Comparison of ENCODE assay signal across 7 mouse cellular contexts in the genomic region with DNA sequence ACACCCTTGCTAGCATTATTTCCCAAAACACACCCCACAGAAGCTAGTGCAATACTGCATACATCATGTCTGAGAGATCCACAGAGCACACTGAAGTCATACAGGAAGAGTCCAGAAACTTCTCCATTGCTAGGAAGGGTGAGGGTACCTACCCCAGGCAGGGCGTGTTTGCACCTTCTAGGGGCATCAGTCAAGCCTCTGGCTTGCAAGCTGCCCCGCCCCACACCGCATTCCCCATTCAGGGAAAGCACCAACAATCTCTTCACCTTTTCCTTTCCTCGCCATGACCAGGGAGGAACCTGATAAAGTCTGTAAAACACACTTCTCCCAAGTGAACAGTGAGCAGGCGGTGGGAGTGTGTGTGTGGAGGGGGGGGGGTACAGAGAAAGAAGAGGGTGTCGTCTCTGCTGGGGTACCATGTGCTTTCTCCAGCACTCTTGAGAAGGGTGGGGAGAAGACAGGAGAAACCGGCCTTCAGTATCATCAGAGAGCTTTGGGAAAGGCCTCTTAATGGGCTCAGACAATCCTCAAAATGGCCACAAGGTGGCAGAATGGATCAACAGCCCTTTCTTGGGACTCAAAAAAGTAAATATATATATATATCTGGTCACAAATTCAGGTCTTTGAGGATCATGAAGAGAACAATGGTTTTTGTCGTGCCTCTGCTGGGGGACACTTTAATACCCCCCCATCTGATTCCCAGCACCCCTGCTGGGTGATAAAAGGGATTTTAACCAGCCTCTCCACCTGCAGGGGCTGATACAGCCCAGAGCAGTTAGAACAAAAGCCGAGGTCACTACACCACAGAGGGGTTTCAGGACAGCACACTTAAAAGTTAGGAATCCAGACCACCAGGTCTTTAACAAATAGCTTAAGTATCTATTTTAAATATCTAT.
A peak's percentile ranks its signal among the peaks of the same experiment; 100 is the strongest.
DNase-seq lines count a peak whose midpoint lies in the region; ATAC-seq lines count a peak whose summit lies in the region.

No protein-coding gene starts in this region.

- no peak overlapping the region for H3K4me3 ChIP-seq in embryonic facial prominence, embryonic 14.5 days (ENCODE audit: low read depth, low read length)
- H3K4me3 ChIP-seq in lung, embryonic 16.5 days (ENCODE audit: low read length) = no peak overlapping the region

- DNase-seq in Muller cell, postnatal 12 days (ENCODE audit: inconsistent ontology term) = peak; percentile 61
- DNase-seq in brain, adult 2 months (ENCODE audit: low read depth, low spot score) = peak; percentile 87
- peak; percentile 77 for DNase-seq in embryonic facial prominence, embryonic 14.5 days (ENCODE audit: low spot score)
- DNase-seq in heart, postnatal 10 days = peak; percentile 80 to 82
- peak; percentile 80 for DNase-seq in kidney, postnatal 14 days
- DNase-seq in retina, embryonic 14.5 days (ENCODE audit: low spot score) = peak; percentile 86

- 43% methylated on average over 9 of the region's 9 CpGs for WGBS in embryonic facial prominence, embryonic 14.5 days
- 38% methylated on average over 9 of the region's 9 CpGs for WGBS in lung, embryonic 16.5 days

- intact Hi-C loops in heart, postnatal 10 days (cut with DNase I) = loop anchor here (1.0 to 10.0 kb wide), 5 partner anchors 19 to 365 kb away; a partner anchor contains a TSS

- peak; percentile 36; the same call in 1 of the 2 replicates for ATAC-seq in embryonic facial prominence, embryonic 14.5 days (ENCODE audit: low read depth)
- ATAC-seq in lung, embryonic 16.5 days (ENCODE audit: low read depth) = peak; percentile 55

- no peak overlapping the region for H3K4me2 ChIP-seq in embryonic facial prominence, embryonic 14.5 days (ENCODE audit: low read depth, low read length)
- H3K4me2 ChIP-seq in lung, embryonic 16.5 days (ENCODE audit: low read depth, low read length) = no peak overlapping the region

- no peaks in the 10 kb centered on the region for H3K36me3 ChIP-seq in embryonic facial prominence, embryonic 14.5 days (ENCODE audit: control insufficient read depth, insufficient read depth, low read length)
- H3K36me3 ChIP-seq in lung, embryonic 16.5 days (ENCODE audit: control insufficient read depth, insufficient read depth, low read length) = no peaks in the 10 kb centered on the region

- H3K27ac ChIP-seq in embryonic facial prominence, embryonic 14.5 days (replicated peaks; ENCODE audit: low read depth, low read length) = no peak overlapping the region
- no peak overlapping the region for H3K27ac ChIP-seq in lung, embryonic 16.5 days (ENCODE audit: low read length)

- H3K9me3 ChIP-seq in embryonic facial prominence, embryonic 14.5 days (ENCODE audit: control insufficient read depth, low read length) = no peaks in the 10 kb centered on the region
- no peaks in the 10 kb centered on the region for H3K9me3 ChIP-seq in lung, embryonic 16.5 days (ENCODE audit: control insufficient read depth, low read length)

- peaks cover 17% of the 10 kb centered on the region for H3K4me1 ChIP-seq in embryonic facial prominence, embryonic 14.5 days (ENCODE audit: control insufficient read depth, insufficient read depth, low read length)
- peaks cover 20% of the 10 kb centered on the region for H3K4me1 ChIP-seq in lung, embryonic 16.5 days (replicated peaks; ENCODE audit: control insufficient read depth, insufficient read depth, low read length)

- H3K27me3 ChIP-seq in embryonic facial prominence, embryonic 14.5 days (replicated peaks; ENCODE audit: control insufficient read depth, insufficient read depth, low read length) = no peaks in the 10 kb centered on the region
- H3K27me3 ChIP-seq in lung, embryonic 16.5 days (ENCODE audit: control insufficient read depth, insufficient read depth, low read depth, low read length) = no peaks in the 10 kb centered on the region

- H3K9ac ChIP-seq in embryonic facial prominence, embryonic 14.5 days (ENCODE audit: low read depth, low read length) = no peak overlapping the region
- H3K9ac ChIP-seq in lung, embryonic 16.5 days (ENCODE audit: low read length) = no peak overlapping the region
